Mouse (Mus musculus) left cerebral cortex, postnatal 4 days (tissue): ENCODE measurements at regions not wholly inside any gene's neighbourhood (a gene's known extent, or its start where the extent isn't known, plus 50 kb on each side); places are given as distances from the start of the nearest gene placed in this dataset.
"Not testable (repeated sequence)": the region's sequence is repeated elsewhere in the genome, so short reads cannot be mapped to it uniquely, and the experiment has no call there.

Experiments used
- DNase-seq: peaks from one replicate; pipeline ENCODE4 v3.0.0-alpha.2; 2022
- intact Hi-C: fragments of 180-260 bp; cut with DNase I; formaldehyde crosslinking; loops from one replicate; pipeline ENCODE4 v1.15.1; 2025

DNA sequence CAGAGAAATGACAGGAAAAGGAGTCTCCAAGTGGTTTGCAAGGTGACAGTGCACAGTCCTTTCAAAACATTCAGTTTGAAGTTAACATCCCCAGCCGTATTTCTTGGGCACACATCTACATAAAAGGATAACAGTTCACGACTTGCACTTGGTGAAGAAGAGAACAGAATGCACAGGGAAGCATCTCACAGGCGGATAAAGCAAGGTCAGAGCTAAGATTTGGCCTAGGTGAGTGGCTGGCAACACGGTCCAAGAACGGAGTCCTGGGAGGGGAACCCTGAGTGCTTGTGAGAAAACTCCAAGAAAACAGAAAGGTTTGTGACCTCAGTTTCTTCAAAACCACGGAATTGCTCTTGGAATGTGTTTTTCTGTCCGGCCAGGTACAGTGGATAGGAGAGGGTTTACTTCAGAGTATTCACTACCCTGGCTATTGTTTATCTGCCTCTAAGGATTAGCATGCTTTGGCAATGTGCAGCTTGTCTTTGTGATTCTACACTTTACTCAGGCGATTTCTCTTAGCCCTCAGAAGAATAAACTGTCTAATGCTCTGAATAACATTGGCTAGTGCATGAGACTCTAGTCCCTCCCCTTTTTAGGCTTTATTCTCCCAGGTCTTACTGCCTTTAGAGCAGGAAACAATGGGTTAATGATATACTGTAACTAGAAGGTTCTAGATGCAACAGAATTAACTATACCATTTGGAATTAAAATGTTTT lies 73.4 kb upstream of the Chd2 start:
- intact Hi-C loops = loop anchor here (2.0 kb wide), 1 partner anchor 76 kb away; no protein-coding TSS in a partner anchor
- DNase-seq = no peak

GRCm38 (mm10) chr7:73614341-73614740 lies 72.7 kb upstream of the Chd2 start:
- no peak for DNase-seq
- intact Hi-C loops = loop anchor here (2.0 kb wide), 1 partner anchor 76 kb away; no protein-coding TSS in a partner anchor

DNA sequence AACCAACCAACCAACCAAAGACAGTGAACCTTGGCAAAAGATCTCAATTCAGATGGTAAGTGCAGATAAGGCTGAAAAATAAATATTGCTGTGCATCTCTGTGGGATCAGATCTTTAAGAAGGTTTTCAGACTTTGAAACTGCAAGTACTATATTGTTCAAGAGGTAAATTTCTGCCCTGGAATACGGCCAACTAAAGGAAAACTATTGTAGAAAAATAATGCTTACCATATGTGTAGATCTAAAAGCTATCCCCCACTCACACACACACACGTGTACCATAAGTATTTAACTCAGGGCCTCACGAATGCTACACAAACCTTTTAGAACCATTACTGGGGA lies 71.1 kb upstream of the Chd2 start:
- intact Hi-C loops = no loop called here
- no peak for DNase-seq

GRCm38 (mm10) chr7:73611866-73612751 lies 70.5 kb upstream of the Chd2 start:
- intact Hi-C loops = no loop called here

DNA sequence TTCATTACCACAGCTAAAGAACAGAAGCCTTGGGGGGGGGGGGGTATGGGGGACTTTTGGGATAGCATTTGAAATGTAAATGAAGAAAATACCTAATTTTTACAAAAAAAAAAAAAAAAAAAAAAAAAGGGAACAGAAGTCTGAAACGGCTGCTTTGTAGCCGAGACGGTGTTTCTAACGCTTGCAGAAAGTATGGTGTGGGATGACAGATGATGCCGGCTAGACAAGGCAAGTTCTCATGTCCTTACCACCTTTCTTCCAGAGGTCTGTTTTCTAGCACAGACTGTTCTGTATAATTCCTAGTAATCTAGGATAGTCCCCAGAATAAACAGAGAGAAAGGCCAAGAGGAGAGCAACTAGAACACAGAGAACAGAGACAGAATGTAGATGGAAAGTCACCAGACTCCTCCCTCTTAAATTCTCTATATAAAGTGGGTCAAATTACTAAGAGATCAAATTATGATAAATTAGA lies 67.2 kb upstream of the Chd2 start:
- intact Hi-C loops = loop anchor here (2.0 kb wide), 1 partner anchor 52 kb away; no protein-coding TSS in a partner anchor
- DNase-seq = no peak

More at GRCm38 (mm10) chr7:73611866-73612751, 70.5 kb upstream of the Chd2 start:
- DNase-seq = no peak

DNA sequence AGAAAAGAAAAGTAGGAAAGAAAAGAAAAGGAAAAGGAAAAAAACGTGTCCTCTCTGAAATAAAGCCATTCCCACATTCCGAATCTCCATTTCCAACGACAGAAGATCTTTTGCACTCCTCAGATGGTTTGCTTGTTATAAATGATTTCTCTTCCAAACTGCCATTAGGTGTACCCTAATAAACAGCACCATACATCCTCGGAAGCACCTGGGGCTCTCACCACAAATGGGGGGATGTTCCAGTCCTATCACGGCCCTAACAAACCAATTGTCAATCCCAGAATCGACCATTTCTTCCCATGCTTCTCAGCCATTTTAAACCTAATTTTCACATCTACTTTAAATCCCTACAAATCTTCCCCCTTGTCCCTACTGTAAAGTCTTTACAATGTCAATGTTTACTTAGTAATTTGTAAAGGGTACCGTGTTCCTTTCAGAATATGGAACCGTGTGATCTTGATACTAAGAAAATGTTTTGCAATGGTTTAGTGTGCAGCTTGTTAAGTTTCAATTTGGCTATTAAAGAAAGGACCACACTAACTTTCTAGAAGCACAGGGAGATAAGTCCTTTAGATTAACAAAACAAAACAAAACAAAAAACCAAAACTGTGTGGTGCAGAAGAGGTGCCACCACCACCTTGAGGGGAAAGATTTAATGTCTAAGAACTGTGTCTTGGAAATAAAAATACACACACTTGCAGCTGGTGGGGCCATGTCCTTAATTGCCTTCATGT lies 66.6 kb upstream of the Chd2 start:
- intact Hi-C loops = loop anchor here (2.0 kb wide), 1 partner anchor 51 kb away; no protein-coding TSS in a partner anchor
- DNase-seq = no peak

DNA sequence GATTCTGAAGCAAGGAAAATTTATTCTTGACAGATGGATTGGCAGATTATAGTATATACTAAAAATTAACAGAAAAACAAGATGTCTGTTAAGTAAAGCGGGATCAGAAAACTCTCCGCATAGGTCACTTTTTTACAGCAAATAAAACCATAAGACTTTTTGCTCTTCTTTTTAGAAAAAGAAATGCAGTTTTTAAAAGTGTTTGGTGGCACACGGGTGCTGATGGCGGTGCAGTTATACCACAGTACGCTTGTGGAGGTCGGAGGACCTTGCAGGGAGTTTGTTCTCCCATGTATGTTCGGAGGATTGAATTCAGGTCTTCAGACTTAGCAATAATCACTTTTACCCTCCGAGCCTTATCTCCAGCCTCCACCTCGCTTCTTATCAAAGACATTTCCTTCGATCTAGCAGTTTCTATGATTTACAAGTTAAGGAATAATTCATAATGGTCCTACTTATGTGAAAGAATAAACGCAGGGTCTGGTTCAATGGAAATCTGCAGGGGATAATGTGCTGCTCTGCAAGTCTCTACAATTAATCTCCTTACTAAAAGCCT lies 65.9 kb upstream of the Chd2 start:
- intact Hi-C loops = loop anchor here (2.0 kb wide), 1 partner anchor 51 kb away; no protein-coding TSS in a partner anchor
- no peak for DNase-seq

GRCm38 (mm10) chr7:73606677-73607449 lies 65.2 kb upstream of the Chd2 start:
- intact Hi-C loops = no loop called here

DNA sequence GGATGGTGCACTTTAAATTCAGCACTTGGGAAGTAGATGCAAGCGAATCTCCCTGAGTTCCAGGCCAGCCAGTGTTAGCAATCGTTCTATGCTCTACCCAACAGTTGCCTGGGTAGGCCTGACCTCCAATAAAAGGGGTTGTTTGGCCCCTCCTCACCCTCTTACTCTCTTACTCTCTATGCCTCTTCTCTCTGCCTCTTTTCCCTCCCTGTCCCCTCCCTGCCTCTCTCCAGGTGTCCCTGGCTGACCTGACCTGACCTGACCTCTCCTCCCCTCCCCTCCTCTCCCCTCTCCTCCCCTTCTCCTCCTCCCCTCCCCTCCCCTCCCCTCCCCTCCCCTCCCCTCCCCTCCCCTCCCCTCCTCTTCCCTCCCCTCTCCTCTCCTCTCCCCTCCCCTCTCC lies 63.0 kb upstream of the Chd2 start:
- no peak for DNase-seq
- intact Hi-C loops = no loop called here

More at GRCm38 (mm10) chr7:73606677-73607449, 65.2 kb upstream of the Chd2 start:
- DNase-seq = peak; percentile 96

DNA sequence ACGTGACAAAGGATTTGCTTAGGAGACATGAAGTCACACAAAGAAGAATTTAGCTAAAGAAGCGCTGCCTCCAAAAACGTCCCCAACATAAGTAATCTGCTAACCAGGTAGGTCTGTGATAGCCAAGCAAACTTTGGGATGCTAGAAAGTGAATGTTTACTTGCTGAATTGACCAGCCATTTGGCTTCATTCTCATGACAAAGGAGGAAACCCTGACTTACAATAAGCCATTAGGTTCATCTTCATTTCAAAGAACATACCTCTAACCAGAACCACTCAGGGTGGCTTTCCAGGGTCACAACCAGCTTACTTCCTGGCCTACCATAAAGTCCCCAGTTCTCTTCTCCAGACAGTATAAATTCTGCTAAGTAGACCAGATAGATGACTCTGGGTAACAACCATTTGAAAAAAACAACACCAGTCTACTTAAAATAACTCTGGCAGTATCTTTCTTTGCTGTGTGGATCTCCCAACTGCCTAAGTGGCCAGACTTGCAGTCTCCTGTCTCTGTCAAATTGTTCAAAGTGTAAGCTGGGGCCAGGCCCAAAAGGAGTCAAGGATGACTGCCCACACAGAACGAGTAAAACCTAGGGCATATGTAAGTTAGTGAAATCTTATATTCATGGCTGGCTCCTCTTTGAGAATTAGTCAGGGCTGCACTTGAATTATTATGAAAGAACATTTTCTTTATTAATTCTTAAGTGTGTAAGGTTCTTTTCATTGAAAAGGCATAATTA lies 61.4 kb upstream of the Chd2 start:
- DNase-seq = no peak
- intact Hi-C loops = no loop called here

DNA sequence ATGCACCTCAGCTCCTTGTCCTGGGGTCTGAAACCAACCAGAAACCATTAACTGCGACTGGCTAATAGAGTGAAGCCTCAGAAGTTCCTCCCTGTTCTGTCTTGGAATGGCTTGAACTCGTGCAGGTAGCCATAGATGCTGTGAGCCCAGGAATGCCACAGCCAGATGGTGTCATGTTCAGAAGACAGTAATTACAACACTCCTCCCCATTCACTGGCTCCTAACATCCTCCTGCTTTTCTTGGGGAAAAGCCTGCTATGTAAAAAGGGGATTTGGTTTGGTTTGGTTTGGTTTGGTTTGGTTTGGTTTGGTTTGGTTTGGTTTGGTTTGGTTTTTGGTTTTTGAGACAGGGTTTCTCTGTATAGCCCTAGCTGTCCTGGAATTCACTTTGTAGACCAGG lies 59.7 kb upstream of the Chd2 start:
- intact Hi-C loops = no loop called here

DNA sequence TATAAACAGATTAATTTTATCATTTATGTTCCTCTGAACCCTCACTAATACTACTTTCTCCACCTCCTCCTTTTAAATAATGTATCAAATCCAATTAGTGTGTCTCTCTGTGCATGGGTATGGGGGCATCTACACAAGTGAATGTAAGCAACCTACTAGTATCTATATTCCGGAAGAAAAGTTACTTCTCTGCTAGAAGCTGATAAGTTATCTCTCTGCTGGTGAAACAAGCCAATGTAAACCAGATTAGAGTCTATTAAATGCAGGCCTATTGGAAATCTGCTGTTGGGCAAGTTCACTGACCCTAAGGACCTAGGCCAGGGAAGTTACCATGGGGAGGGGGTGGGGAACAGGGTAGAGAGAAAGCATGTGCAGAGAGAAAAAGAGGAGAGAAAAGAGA lies 59.1 kb upstream of the Chd2 start:
- no peak for DNase-seq
- intact Hi-C loops = no loop called here

More for the DNA sequence above, 59.7 kb upstream of the Chd2 start:
- no peak for DNase-seq

DNA sequence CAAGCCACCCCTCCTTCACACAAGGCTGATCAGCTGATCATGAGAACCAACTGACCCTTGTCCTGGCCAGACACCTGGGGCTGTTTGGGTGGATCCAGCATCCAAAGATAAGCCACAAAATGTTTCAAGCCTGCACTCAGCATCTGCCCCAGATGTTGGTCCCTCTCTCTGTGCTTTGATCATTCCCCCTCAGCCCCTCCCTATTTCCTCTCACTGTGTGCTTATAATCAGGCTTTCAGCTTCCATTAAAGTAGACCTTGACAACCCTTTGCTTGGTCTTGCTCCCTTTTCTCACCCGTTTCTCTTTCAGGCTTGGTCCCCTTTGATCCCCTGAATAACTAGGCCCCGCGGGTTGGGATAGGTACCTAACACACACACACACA lies 58.4 kb upstream of the Chd2 start:
- DNase-seq, intact Hi-C loops: not testable (repeated sequence)

- intact Hi-C loops = no loop called here
- DNase-seq = no peak
These were observed 57.8 kb upstream of the Chd2 start for GRCm38 (mm10) chr7:73599354-73600002.

- DNase-seq = no peak
- intact Hi-C loops = no loop called here
These were observed 56.3 kb upstream of the Chd2 start for GRCm38 (mm10) chr7:73597968-73598367.

GRCm38 (mm10) chr7:73596866-73597840 lies 55.5 kb upstream of the Chd2 start:
- intact Hi-C loops = no loop called here
- no peak for DNase-seq

DNA sequence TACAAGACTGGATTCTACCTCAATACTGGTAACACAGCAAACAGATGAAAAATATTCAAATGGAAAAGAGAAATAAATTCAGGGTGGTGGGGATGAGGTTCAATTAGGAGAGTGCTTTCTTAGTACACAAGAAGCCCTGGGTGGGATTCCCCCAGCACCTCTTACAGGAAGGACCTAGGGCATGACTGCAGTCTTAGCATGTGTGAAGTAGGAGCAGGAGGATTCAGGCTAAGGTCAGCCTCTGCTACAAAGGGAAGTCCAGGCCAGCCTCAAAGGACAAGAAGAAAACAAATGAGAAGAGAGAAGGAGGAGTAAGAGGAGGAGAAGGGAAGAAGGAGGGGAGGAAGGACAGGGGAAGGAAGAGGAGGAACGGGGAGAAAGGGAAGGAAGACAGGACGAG lies 54.8 kb upstream of the Chd2 start:
- intact Hi-C loops = no loop called here

More for the DNA sequence above, 54.8 kb upstream of the Chd2 start:
- DNase-seq = no peak
